ENCODE assay signal across 8 mouse cellular contexts in the genomic region with DNA sequence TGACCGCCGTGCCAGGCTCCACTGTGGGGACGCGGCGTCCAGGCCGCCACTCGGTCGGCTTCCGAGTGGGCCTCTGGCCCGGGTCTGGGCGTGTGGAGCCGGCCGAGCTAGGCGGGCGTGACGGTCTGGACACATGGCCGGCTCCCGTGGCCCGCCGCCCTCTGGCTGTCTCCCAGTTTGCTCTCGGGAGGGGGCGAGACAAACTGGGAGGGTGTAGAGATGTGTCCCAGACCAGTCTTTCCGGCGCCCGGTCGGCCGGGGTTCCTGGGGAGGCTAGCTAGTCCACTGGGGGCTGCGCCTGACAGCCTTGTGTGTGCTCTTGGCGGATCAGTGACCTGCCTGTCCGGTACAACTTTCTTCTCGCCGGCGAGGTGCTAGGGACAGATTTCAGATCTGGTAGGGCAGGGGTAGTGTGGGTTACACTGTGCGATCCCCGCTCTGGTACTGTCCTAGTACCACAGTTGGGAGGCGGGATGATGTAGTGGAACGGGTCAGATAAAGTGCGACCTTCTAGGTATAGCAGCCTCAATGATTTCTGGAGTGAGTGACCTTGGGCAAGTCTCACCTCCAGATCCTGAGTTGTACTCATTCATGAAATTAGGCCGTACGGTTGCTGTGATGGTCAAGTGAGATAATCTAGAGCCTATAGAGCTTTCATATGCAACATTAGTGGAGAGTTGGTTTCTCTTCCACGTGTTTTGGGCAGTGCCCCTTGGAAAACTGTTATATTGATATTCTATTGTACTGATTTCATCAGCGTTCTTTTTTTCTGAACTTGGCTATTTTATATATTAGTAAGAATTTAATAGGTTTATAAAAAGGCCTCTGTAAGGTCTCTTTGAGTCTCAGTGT. TPM values are rescaled to one million over a fixed set of nuclear protein-coding genes. Genes with fewer than 3 reads are reported as not detected.
A peak's percentile ranks its signal among the peaks of the same experiment; 100 is the strongest.
DNase-seq lines count a peak whose midpoint lies in the region; ATAC-seq and TF ChIP-seq lines count a peak whose summit lies in the region.

No protein-coding gene starts in this region.

- peak overlapping the region; percentile 98 for H3K4me3 ChIP-seq in heart, embryonic 13.5 days
- H3K4me3 ChIP-seq in kidney, embryonic 16.5 days (ENCODE audit: low read length): peak overlapping the region; percentile 100
- H3K4me3 ChIP-seq in liver, embryonic 12.5 days: peak overlapping the region; percentile 100
- H3K4me3 ChIP-seq in myocyte: peak overlapping the region; percentile 92
- H3K4me3 ChIP-seq in testis, adult 2 months (ENCODE audit: control insufficient read depth, low read depth, low read length): peak overlapping the region; percentile 85

- no peaks in the 10 kb centered on the region for H3K9me3 ChIP-seq in heart, embryonic 13.5 days
- no peaks in the 10 kb centered on the region; the same call in 1 of the 2 replicates for H3K9me3 ChIP-seq in kidney, embryonic 16.5 days (ENCODE audit: low read length)
- H3K9me3 ChIP-seq in liver, embryonic 12.5 days (replicated peaks): no peaks in the 10 kb centered on the region

- peak overlapping the region; percentile 98 for H3K9ac ChIP-seq in heart, embryonic 13.5 days
- H3K9ac ChIP-seq in kidney, embryonic 16.5 days (replicated peaks; ENCODE audit: low read length): peak overlapping the region; percentile 98
- peak overlapping the region; percentile 99 for H3K9ac ChIP-seq in liver, embryonic 12.5 days

- 0 out of 2 replicates have a peak, but pooled peaks cover under 1% of the 10 kb centered on the region for H3K36me3 ChIP-seq in heart, embryonic 13.5 days
- no peaks in the 10 kb centered on the region for H3K36me3 ChIP-seq in kidney, embryonic 16.5 days (ENCODE audit: insufficient read depth, low read length)
- H3K36me3 ChIP-seq in liver, embryonic 12.5 days: peaks cover 12% of the 10 kb centered on the region
- H3K36me3 ChIP-seq in myocyte (ENCODE audit: control insufficient read depth, insufficient read depth): no peaks in the 10 kb centered on the region
- H3K36me3 ChIP-seq in testis, adult 2 months (ENCODE audit: control insufficient read depth, insufficient read depth, low read length): no peaks in the 10 kb centered on the region

- H3K27me3 ChIP-seq in heart, embryonic 13.5 days (replicated peaks): no peaks in the 10 kb centered on the region
- no peaks in the 10 kb centered on the region for H3K27me3 ChIP-seq in kidney, embryonic 16.5 days (ENCODE audit: insufficient read depth, low read length)
- H3K27me3 ChIP-seq in liver, embryonic 12.5 days (replicated peaks): no peaks in the 10 kb centered on the region
- no peaks in the 10 kb centered on the region for H3K27me3 ChIP-seq in myocyte (ENCODE audit: control insufficient read depth, insufficient read depth, insufficient read length)
- no peaks in the 10 kb centered on the region for H3K27me3 ChIP-seq in testis, adult 2 months (ENCODE audit: control insufficient read depth, insufficient read depth, low read length)

- peak overlapping the region; percentile 84 for H3K4me2 ChIP-seq in heart, embryonic 13.5 days
- H3K4me2 ChIP-seq in kidney, embryonic 16.5 days (replicated peaks; ENCODE audit: low read depth, low read length): peak overlapping the region; percentile 78
- peak overlapping the region; percentile 88 for H3K4me2 ChIP-seq in liver, embryonic 12.5 days
- peak overlapping the region; percentile 92 for H3K4me2 ChIP-seq in myocyte (ENCODE audit: low read depth)

- TF ChIP-seq CTCF in testis, adult 2 months (IDR thresholded peaks at IDR 0.05; ENCODE audit: control insufficient read depth, insufficient read depth, insufficient replicate concordance, low read depth, low read length): no peak

- peak overlapping the region; percentile 95 for H3K27ac ChIP-seq in heart, embryonic 13.5 days (replicated peaks)
- peak overlapping the region; percentile 95 for H3K27ac ChIP-seq in kidney, embryonic 16.5 days (ENCODE audit: low read length)
- peak overlapping the region; percentile 91 for H3K27ac ChIP-seq in liver, embryonic 12.5 days
- H3K27ac ChIP-seq in testis, adult 2 months (ENCODE audit: control insufficient read depth, insufficient read depth, low read depth, low read length): peak overlapping the region; percentile 81

- peaks cover 20% of the 10 kb centered on the region for H3K4me1 ChIP-seq in heart, embryonic 13.5 days
- H3K4me1 ChIP-seq in kidney, embryonic 16.5 days (ENCODE audit: insufficient read depth, low read length): peaks cover 11% of the 10 kb centered on the region
- peaks cover 38% of the 10 kb centered on the region for H3K4me1 ChIP-seq in liver, embryonic 12.5 days
- H3K4me1 ChIP-seq in testis, adult 2 months (ENCODE audit: control insufficient read depth, insufficient read depth, low read length): no peaks in the 10 kb centered on the region

- H3ac ChIP-seq in myocyte (ENCODE audit: control insufficient read depth, insufficient read length): peak overlapping the region; percentile 81

- ATAC-seq in erythroid progenitor cell, adult 5-6 weeks (replicated peaks; ENCODE audit: low FRiP score, poor library complexity, severe bottlenecking): peak; percentile 58
- ATAC-seq in heart, embryonic 13.5 days (ENCODE audit: extremely low read depth, insufficient number of reproducible peaks, low FRiP score, low TSS enrichment): peak; percentile 56
- ATAC-seq in kidney, embryonic 16.5 days (ENCODE audit: low FRiP score, low TSS enrichment): peak; percentile 89
- ATAC-seq in liver, embryonic 12.5 days: peak; percentile 78

- no peak for TF ChIP-seq POLR2A in myocyte (IDR thresholded peaks at IDR 0.05; ENCODE audit: insufficient read length, low read depth)
- TF ChIP-seq POLR2A in testis, adult 2 months (IDR thresholded peaks at IDR 0.05; ENCODE audit: control insufficient read depth, low read depth, low read length): no peak

- WGBS in heart, embryonic 13.5 days: under 1% methylated on average over 42 of the region's 42 CpGs
- under 1% methylated on average over 42 of the region's 42 CpGs for WGBS in kidney, embryonic 16.5 days
- WGBS in liver, embryonic 12.5 days (ENCODE audit: insufficient replicate concordance): 0% methylated on average over 42 of the region's 42 CpGs

- peaks cover 57% of the 10 kb centered on the region for H3K79me2 ChIP-seq in myocyte (ENCODE audit: control insufficient read depth, insufficient read depth)

- peak; percentile 38 to 42 for DNase-seq in B cell, adult 2 months
- DNase-seq in adrenal gland, postnatal 25 days: peak; percentile 57

TF ChIP-seq in myocyte, 11 proteins besides CTCF, POLR2A, EP300 and RAD21:
- TF ChIP-seq SRF (IDR thresholded peaks at IDR 0.05; ENCODE audit: control insufficient read depth, insufficient read length, low read depth) (no peak), POLR2AphosphoS2 (IDR thresholded peaks at IDR 0.05; ENCODE audit: insufficient read length, low read depth) (no peak), CEBPB (IDR thresholded peaks at IDR 0.05; ENCODE audit: insufficient read depth, poor library complexity, severe bottlenecking) (no peak), MAX (IDR thresholded peaks at IDR 0.05; ENCODE audit: low read depth) (no peak), E2F4 (IDR thresholded peaks at IDR 0.05; ENCODE audit: insufficient read depth) (no peak), TCF12 (IDR thresholded peaks at IDR 0.05; ENCODE audit: insufficient read depth, poor library complexity, severe bottlenecking) (no peak), MYOD1 (IDR thresholded peaks at IDR 0.05; ENCODE audit: control insufficient read depth in 1 of 3, insufficient read length in 2 of 3, low read depth in 2 of 3) (no peak)
TF ChIP-seq in myocyte: peak in this region for 0.

RNA-seq across cellular contexts. Expression of a gene that starts 0.8 kb away (rescaled TPM):
- 84.8 and 104 TPM in 2 replicates for total RNA-seq in adrenal gland, postnatal 25 days (2021)
- total RNA-seq in erythroid progenitor cell, adult 5-6 weeks (2015; ENCODE audit: low replicate concordance): 29.9 and 34.0 TPM in 2 replicates
- total RNA-seq in erythroid progenitor cell, adult 5-6 weeks (2017; ENCODE audit: low replicate concordance): 45.9 and 69.8 TPM in 2 replicates
- 32.9 and 34.5 TPM in 2 replicates for polyA plus RNA-seq in heart, embryonic 13.5 days (2015; fragmentation: Nextera tagmentation; extraction: Ambion mirVana)
- polyA plus RNA-seq in kidney, embryonic 16.5 days (2015; fragmentation: Nextera tagmentation; extraction: Ambion mirVana): 58.0 and 59.5 TPM in 2 replicates
- 35.8 and 35.9 TPM in 2 replicates for polyA plus RNA-seq in liver, embryonic 12.5 days (2016; fragmentation: Nextera tagmentation; extraction: Ambion mirVana)
- polyA plus RNA-seq in myocyte (2012; fragmentation: generic; extraction: Trizol): 28.3 TPM
- 7.9 and 8.7 TPM in 2 replicates for polyA plus RNA-seq in testis, adult 2 months (2012; rRNA removed)

RNA-seq across cellular contexts. Expression of a gene that starts 32.1 kb away (rescaled TPM):
- 54.0 and 56.7 TPM in 2 replicates for total RNA-seq in adrenal gland, postnatal 25 days (2021)
- total RNA-seq in erythroid progenitor cell, adult 5-6 weeks (2015; ENCODE audit: low replicate concordance): 42.2 and 76.3 TPM in 2 replicates
- 49.9 and 76.2 TPM in 2 replicates for total RNA-seq in erythroid progenitor cell, adult 5-6 weeks (2017; ENCODE audit: low replicate concordance)
- polyA plus RNA-seq in heart, embryonic 13.5 days (2015; fragmentation: Nextera tagmentation; extraction: Ambion mirVana): 42.6 and 47.7 TPM in 2 replicates
- polyA plus RNA-seq in kidney, embryonic 16.5 days (2015; fragmentation: Nextera tagmentation; extraction: Ambion mirVana): 65.8 and 68.6 TPM in 2 replicates
- polyA plus RNA-seq in liver, embryonic 12.5 days (2016; fragmentation: Nextera tagmentation; extraction: Ambion mirVana): 47.3 and 47.4 TPM in 2 replicates
- 32.2 TPM for polyA plus RNA-seq in myocyte (2012; fragmentation: generic; extraction: Trizol)
- polyA plus RNA-seq in testis, adult 2 months (2012; rRNA removed): 43.2 and 54.8 TPM in 2 replicates

RNA-seq across cellular contexts. Expression of a gene that starts 42.2 kb away (rescaled TPM):
- 14.2 and 16.9 TPM in 2 replicates for total RNA-seq in adrenal gland, postnatal 25 days (2021)
- total RNA-seq in erythroid progenitor cell, adult 5-6 weeks (2015; ENCODE audit: low replicate concordance): 25.2 and 34.6 TPM in 2 replicates
- total RNA-seq in erythroid progenitor cell, adult 5-6 weeks (2017; ENCODE audit: low replicate concordance): 21.8 and 38.1 TPM in 2 replicates
- 13.4 and 15.0 TPM in 2 replicates for polyA plus RNA-seq in heart, embryonic 13.5 days (2015; fragmentation: Nextera tagmentation; extraction: Ambion mirVana)
- 22.3 and 22.6 TPM in 2 replicates for polyA plus RNA-seq in kidney, embryonic 16.5 days (2015; fragmentation: Nextera tagmentation; extraction: Ambion mirVana)
- polyA plus RNA-seq in liver, embryonic 12.5 days (2016; fragmentation: Nextera tagmentation; extraction: Ambion mirVana): 13.5 and 14.2 TPM in 2 replicates
- polyA plus RNA-seq in myocyte (2012; fragmentation: generic; extraction: Trizol): 6.4 TPM
- 10.8 and 12.7 TPM in 2 replicates for polyA plus RNA-seq in testis, adult 2 months (2012; rRNA removed)

RNA-seq across cellular contexts. Expression of a gene that starts 58.6 kb away (rescaled TPM):
- total RNA-seq in adrenal gland, postnatal 25 days (2021): 143 and 171 TPM in 2 replicates
- 35.2 and 40.4 TPM in 2 replicates for total RNA-seq in erythroid progenitor cell, adult 5-6 weeks (2015; ENCODE audit: low replicate concordance)
- 22.4 and 24.8 TPM in 2 replicates for total RNA-seq in erythroid progenitor cell, adult 5-6 weeks (2017; ENCODE audit: low replicate concordance)
- polyA plus RNA-seq in heart, embryonic 13.5 days (2015; fragmentation: Nextera tagmentation; extraction: Ambion mirVana): 30.0 and 34.9 TPM in 2 replicates
- polyA plus RNA-seq in kidney, embryonic 16.5 days (2015; fragmentation: Nextera tagmentation; extraction: Ambion mirVana): 30.9 and 31.3 TPM in 2 replicates
- polyA plus RNA-seq in liver, embryonic 12.5 days (2016; fragmentation: Nextera tagmentation; extraction: Ambion mirVana): 13.3 and 14.8 TPM in 2 replicates
- 54.0 TPM for polyA plus RNA-seq in myocyte (2012; fragmentation: generic; extraction: Trizol)
- 41.1 and 41.3 TPM in 2 replicates for polyA plus RNA-seq in testis, adult 2 months (2012; rRNA removed)

Comparison
In these comparisons a context has a peak if more than half of its experiments do, and no peak if none do; other contexts are left out.
1. Peak in every context shown above with its lines: DNase-seq, ATAC-seq, H3K4me3 ChIP-seq and H3K27ac ChIP-seq.